Mouse (Mus musculus) layer of hippocampus, adult 18-20 months (tissue): ENCODE results near the gene Pot1a. TPM values are rescaled to one million over a fixed set of nuclear protein-coding genes. Genes with fewer than 3 reads are reported as not detected.

Experiments
- DNase-seq, 2 experiments: peaks; one replicate each; pipeline ENCODE4 v3.0.0; 2022; ENCODE audit warnings: low spot score in 2 of 2
- long read RNA-seq: library from polyadenylated mRNA; stranded (forward); transcript quantifications from one replicate; pipeline ENCODE4 v2.0.0, GENCODE M21; 2021
- total RNA-seq, 2 experiments: library from RNA; stranded (reverse); gene quantifications; 2 replicates each; pipeline ENCODE4 v1.2.3; 2021

Pot1a gene
- total RNA-seq, result 10 to 100 TPM; 14.8 to 15.2 TPM
- long read RNA-seq, transcript Pot1a-203 (18 exons, 3,151 nt), result major isoform, 6 of 11 reads
- long read RNA-seq, partial matches to known transcripts, result 2 of 11 reads
- long read RNA-seq, other reads (novel, unspliced or antisense), result 3 of 11 reads

DNA sequence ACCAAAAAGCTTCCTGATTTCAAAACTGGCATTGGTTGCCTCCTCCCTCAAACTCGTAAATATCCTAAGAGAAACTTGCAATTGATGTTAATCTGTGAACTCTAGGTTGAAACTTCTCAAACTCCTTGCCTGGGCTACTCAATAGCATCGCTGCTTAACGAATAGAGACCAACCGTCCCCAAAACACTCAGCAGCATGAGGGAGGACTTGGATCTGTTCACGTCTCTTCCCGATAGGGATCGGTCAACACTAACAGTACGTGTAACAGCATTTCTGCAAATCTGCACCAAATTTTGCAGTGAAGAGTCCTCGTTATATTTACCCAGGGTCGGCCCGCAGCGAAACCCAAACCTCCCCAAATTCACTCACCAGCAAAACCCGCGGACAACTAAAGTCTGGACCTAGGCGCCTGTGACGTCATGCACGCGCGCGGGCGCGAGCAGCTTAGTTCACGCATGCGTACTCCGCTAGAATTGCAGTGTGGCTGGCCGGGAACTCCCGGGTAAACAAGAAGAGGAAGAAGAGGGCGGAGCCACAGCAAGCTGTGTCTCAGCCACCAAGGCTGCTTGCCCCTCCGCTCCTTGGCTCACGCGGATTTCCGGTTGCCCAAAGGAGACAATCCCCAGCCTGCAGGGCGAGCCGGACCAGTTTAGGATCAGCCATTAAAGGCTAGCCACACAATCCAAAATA, at the start of gene Pot1a:
Pot1a (minus strand) TSS at position 441 of the 690 bp plus-strand sequence.
- DNase-seq, result peak; percentile 94 to 98

DNA sequence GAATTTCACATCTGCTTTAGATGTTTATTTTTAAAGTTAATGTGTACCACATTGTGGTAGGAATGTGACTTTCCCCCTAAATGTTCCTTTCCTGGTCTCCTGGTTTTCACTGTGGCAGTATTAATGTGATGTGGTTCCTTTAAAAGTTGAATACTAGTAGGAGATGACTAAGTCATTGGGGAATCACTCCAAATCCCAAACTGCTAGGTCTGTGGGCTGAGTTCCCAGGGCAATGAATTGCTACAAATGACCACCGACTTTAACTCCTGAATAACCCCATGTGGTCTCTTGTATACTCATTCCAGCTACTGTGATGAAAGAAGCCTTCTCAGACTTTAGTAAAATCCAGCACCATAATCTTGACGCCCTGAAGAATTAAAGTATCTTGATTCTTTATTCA, 27.2 kb upstream of the Pot1a start:
- no peak for DNase-seq

DNA sequence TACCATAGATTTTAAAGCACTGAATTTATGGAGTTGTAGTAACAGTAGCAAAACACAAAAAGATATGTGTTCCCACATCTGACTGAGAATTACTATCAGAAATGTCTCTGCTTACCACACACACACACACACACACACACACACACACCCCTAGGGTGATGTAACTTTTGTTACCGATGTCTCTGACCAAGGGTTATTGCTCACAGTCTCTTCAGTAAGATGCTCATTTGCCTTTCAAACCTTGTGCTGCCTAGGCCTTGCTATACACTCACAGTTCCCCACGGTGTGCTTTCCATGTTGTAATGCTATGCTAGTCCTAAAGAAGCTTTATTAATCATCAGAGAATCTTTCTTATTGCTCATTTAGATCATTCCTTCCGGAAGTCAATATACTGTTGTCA, 3.0 kb downstream of the Pot1a start:
- DNase-seq, result no peak

DNA sequence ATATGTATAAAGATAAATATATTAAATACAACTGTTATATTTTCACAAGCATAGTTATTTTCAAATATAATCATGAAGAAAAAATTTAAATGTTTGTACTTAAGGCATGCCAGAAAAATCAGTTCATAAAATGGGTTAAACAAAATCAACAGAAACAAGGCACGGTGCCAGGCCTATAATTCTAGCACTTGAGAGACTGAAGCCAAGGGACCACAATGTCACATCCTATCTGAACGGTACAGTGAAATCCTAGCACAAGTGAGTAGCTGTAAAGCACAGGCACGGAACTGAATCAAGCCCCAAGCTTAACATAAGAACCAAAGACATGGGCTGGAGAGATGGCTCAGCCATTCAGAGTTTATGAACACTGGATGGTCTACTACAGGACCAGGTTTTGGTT, 6.8 kb downstream of the Pot1a start:
- no peak for DNase-seq

DNA sequence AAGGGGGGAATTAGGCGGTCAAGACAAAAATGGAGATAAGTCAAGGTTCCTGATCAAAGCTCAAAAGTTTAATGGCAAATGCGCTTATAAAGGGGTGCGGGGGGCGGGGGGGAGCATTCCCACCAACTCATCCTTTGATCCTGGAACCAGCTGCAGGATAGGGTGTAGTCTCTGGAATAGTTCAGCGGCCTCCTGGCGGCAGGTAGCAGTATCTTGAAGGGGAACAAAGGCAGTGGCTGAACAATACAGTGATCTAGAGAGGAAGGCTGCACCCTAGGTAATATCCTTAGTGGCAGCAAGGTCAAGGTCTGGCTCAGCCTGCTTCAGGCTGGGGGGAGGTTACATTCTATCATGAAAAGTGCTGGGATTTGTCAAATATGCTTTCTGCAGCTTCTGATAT, 7.8 kb downstream of the Pot1a start:
- no peak for DNase-seq

DNA sequence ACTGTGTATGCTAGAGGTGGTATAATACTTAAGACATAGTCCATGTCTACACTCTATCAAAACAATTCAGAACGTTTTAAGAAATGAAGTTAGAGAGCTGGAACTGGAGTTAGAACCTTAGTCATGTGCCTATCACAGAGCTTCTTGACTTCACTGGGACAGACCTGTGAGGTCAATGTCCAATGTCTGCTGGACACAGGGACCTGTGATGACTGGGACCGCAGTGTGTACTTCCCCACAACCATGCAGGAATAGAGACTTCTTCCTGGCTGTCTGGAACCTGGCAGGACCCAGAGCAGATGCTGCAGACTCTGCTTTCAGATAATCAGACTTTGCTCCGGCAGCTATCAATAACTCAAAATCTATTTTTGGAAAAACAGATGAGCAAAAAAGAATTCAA, 40.8 kb downstream of the Pot1a start:
- DNase-seq, result no peak

DNA sequence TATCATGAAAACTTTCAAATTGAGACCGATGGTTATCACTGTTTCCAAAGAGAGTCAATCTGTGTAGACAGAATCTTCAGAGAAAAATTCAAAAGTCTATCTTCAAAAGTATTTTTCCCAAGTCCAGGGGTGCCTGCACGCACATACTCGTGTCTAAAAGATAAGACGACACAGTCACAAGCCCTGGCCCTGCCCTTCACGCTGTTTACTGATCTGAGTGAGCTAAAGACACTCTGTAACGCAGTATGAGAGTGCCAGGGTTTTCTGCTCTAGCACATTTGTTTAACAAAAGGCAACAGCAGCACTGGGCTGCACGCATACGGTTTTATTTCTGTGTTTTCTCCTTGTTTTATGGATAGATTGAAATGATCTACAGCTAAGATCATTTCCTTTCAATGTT, 41.5 kb downstream of the Pot1a start:
- peak in 1 of 2 experiments; percentile 14 for DNase-seq

DNA sequence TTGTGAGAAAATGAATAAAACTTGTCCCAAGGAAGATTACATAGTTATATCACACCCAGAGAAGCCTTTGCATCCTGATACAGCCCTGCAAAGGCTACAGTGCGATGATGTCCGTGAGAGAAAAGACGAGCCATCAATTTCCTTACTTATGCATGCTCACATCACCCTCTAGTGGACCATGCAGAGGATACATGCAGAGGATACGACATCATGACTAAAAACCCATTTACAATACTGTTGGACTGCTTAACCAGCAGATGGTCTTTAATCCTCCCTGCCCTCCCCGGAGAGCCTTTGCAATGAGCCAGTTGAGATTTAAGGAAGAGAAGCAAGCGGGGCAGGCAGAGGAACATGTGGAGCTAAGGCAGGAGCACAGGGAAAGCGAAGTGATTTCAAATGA, 42.0 kb downstream of the Pot1a start:
- peak; percentile 13 to 72 for DNase-seq

DNA sequence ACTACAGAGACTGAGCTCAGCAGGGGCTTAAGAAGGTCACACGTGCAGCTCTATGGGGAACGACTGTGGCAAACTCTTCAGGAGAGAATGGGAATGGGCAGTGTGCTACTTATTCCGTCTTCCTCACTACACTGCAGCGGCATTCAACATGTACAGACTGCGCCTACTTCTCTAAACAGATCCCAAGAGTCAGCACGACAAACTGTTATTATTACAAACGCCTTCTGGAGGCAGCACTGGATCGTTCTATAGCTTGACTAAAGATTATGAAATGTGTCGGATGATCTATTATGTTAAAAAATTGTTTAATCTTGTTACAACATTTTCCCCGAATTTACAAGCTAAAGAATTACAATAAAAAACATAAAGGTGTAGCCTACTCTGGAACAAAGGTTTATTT, 42.8 kb downstream of the Pot1a start:
- DNase-seq, result peak in 1 of 2 experiments; percentile 44

DNA sequence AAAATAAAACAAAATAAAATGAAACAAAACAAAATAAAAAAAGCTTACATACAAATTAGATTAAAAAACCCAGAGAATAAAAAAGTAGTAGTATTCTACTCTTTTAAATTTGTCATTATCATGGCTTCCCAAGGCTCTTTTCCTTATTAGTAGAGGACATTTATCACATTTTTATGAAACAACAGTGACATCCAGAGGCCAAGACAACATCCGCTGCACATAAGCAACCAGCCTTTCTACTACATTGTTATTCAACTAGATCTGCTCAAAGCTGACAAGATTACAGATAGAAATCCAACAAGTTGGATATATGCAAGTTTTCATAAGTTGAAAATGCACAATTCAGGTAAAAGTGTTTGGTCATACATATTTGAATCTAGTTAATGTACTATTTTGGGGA, 56.4 kb downstream of the Pot1a start:
- DNase-seq, result peak in 1 of 2 experiments; percentile 48

DNA sequence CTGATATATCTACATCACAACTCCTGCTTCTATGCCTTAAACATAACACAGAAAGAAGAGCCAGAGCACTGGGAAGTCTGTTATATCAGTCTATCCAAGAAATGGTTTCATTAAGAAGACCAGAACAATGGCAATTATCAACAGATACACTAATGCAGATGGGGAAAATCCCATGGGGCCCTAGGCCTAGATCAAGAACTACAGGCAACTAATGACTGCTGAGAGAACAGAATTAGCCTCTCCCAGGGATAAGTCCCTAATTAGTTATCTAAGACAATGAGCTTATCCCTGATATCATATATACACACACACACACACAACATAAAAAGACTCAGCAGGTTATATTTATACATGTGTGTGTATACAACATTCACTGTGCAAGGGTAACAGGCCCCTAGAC, 72.5 kb downstream of the Pot1a start:
- no peak for DNase-seq

DNA sequence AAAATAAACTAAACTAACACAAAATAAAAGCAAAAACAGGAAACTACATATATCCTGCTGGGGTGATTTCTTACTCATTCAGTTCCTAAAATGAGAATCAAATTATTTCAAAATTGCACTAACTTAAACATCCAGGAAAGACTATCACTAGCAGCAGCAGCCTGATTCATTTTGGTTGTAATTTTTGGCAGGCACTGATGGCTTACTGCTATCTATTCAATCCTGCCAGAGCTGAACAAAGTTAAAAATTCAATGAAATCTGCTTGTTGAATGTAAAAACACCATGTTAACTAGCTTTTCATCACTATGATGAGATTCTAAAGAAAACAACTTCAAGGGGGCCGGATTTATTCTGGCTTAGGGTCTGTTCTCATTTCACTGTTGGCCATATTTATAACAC, 82.5 kb downstream of the Pot1a start:
- DNase-seq, result peak in 1 of 2 experiments; percentile 14

DNA sequence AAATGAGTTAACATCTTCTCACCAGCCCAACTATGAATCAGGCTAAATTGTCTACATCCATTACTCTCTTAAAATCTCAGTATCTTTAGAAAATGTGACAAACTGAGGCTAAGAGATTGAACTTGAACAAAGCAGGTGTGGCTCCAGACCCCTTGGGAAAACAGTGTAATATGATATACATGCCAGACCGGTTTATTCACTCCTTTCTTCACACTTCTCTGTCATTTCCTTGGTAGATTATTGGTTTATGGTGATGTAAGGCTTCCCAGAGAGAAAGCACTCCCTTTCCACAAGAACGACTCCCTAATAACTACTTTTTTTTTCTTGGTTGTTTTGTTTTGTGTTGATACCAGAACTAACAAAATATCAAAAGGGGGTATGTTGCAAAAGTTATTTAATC, 98.4 kb downstream of the Pot1a start:
- DNase-seq, result no peak

DNA sequence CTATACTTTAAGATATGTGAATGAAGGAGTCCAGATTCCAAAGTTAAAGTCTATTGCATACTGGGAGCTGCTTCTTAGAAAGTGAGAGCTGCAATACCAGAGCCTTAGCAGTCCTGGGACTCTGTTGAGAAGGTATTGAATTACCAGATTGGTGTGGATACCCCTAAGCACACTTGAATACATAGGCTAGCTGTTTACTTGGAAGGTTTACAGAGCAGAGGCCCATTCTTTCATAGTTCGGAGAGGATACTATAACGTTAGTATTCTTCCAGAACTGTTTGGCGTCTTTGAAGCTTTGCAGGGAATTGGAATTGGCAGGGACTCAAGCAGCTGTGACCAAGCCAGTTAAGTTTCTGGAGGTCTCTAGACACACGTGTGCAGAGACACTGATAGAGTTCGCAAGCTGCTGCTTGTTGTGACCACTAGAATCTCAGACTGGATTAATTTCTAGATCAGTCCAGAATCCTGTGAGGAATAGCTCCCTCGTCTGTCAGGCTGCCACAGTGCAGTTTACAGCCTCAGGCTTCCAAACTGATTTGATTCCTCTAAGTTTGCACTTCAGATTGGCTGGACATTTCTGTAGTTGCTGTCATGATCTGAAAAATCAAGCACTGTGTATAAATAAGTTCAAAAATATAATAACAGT, 99.7 kb downstream of the Pot1a start:
- DNase-seq, result peak; percentile 55 to 88

DNA sequence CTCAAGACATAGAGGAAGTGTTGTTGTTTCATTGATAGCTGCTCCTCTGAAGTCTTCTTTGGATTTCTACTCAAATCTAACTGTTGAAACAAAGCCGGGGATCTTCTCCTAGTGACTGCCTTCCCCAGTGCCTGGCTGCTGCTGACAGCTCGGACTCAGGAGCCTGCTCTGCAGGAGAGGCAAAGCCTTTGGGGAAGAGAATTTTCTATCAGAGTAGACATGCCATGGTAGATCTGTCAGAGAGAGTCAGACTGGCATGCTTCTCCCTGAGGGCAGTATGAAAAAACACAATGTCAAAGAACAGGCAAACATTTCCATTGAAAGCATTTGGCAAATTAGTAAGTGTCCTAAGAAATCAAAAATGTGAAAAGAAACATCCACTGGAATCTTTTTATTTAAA, 109.1 kb downstream of the Pot1a start:
- no peak for DNase-seq

Other genes starting within 250 kb of the Pot1a start
- 10 to 100 TPM; 35.6 to 42.3 TPM for gene Gpr37, start 118.5 kb downstream of the Pot1a start, total RNA-seq